Mouse (Mus musculus) embryonic fibroblast, embryonic 13.5 days (primary cell): ENCODE data around the gene Sh2b1. TPM values are rescaled to one million over a fixed set of nuclear protein-coding genes. Genes with fewer than 3 reads are reported as not detected.

Experiments used
- H3K27ac ChIP-seq: 2 replicates; pipeline ENCODE4 v1.5.1; 2012; ENCODE audit warnings: low read length, control low read depth, inconsistent platforms; ENCODE audit not compliant: insufficient read depth
- H3K4me1 ChIP-seq: 2 replicates; pipeline ENCODE4 v1.6.1; 2011; ENCODE audit warnings: low read length; ENCODE audit not compliant: control insufficient read depth, insufficient read depth
- H3K4me3 ChIP-seq: 2 replicates; pipeline ENCODE4 v1.5.1; 2011; ENCODE audit warnings: mild to moderate bottlenecking, control low read depth, low read length; ENCODE audit not compliant: insufficient read depth
- CTCF ChIP-seq: IDR thresholded peaks from 2 replicates; pipeline ENCODE4 v1.5.1; 2011; ENCODE audit warnings: mild to moderate bottlenecking, control low read depth, low read length, moderate library complexity, borderline replicate concordance; ENCODE audit not compliant: insufficient read depth
- POLR2A ChIP-seq: IDR thresholded peaks from 2 replicates; pipeline ENCODE4 v1.6.1; 2011; ENCODE audit warnings: low read depth, mild to moderate bottlenecking, control low read depth, low read length, moderate library complexity
- polyA plus RNA-seq: library from polyadenylated mRNA; stranded (reverse); fragments of >200 nt; gene quantifications from 2 replicates; pipeline ENCODE4 v1.2.4, GENCODE M21; 2011; ENCODE audit warnings: low read depth; ENCODE audit not compliant: missing spikeins, insufficient read length

The Sh2b1 gene
- polyA plus RNA-seq, 1 experiment, result 31.3 TPM

DNA sequence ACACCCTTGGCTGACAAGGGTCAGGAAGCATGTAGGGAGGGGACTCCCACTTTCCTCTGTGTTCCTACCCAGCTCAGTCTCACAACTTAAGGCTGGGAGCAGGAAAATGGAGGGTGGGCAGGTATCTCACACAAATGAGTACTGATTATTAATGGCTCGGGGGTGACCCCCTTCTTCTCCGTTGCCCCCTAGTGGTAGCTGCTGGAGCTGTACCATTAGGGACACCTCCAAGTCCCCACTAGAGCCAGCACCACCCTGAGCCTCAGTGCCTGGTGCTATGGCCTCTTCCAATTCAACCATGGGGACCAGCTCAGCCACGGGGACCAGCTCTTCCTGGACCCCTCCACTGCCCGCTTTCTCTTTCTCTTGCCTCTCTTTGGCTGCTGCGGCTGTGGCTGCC, 8.0 kb downstream of the Sh2b1 start:
- Histone ChIP-seq H3K4me1 (no peaks in the 10 kb centered on the region), H3K27ac (no peak overlapping the region), H3K4me3 (no peak overlapping the region)
- no peak for TF ChIP-seq POLR2A
- TF ChIP-seq CTCF, result peak; percentile 27; the same call in 1 of the 2 replicates

DNA sequence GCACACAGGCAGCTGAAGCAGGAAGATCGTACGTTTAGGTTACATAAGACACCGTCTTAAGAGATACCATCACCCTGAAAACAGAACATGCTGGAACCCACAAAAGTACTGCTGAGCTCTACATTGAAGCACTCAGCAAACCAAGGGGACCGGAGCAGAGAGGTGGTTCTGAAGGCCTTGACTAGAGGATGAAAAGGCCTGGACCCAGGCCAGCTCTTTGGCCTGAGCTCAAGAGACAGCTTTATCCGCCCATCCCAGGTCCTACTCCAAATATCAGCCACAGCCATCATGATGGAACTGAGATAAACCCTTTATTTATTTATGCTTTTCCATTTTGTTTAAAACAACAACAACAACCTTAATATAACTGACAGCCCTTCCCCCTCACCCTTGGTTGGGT, 8.5 kb downstream of the Sh2b1 start:
- TF ChIP-seq POLR2A (no peak), CTCF (no peak)
- Histone ChIP-seq H3K4me1 (no peaks in the 10 kb centered on the region), H3K4me3 (no peak overlapping the region), H3K27ac (no peak overlapping the region)

DNA sequence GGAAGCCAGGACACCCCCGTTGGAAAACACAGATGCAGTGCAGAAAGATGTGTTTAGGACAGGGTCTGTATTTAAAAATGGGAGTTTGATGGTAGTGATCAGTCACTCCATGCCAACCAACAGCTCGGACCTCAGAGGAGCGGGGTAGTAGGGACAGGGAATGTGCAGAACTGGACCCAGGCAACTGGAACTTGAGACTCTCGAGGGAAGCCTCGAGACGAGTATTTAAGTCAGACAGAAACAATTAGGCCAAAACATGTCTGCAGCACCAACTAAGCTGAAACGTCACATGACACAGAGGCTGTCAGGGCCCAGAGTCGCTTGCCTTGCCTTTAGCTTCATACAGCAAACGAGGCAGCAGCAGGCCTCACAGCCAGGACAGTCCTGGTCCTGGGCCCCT, 9.1 kb downstream of the Sh2b1 start:
- no peak overlapping the region for H3K27ac ChIP-seq
- no peak overlapping the region for H3K4me3 ChIP-seq
- no peaks in the 10 kb centered on the region for H3K4me1 ChIP-seq
- TF ChIP-seq CTCF (no peak), POLR2A (no peak)

DNA sequence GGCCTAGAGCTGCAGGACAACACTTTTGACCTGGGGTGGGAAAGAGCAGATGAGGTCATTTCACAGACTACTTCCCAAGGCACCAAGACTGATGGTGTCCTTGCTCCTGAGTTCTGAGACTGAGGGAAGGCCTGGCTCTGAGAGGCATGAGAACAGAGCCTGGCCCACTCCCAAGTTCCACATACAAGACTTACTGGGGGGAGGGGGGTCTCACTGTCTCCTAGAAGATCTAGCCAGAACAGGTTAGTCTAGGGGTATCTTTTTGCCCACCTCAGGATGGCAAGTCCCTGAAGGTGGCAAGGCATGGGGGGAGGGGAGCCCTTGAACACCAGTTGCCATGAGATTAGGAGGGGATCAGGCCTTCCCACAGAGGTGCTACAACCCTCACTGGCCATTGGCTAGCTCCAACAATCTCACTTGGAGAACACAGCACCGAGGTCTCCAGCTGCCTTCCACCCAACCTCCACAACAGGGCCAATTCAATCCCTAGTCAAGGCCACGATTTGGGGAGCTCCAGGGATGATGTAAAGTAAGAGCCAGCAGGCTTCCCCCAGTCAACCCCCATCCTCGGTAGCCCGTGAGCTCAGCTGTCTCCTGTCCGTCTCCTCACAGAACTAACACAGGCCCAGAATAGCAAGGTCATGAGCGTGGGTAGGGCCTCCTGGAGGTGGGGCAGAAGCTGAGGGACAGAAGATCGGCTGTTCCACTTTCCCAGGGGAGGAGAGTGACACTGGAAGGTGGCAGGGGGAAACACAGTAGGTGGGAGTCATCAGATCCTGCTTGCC, 9.8 kb downstream of the Sh2b1 start:
- TF ChIP-seq CTCF (no peak), POLR2A (no peak)
- H3K4me3 ChIP-seq, result no peak overlapping the region
- H3K4me1 ChIP-seq, result no peaks in the 10 kb centered on the region
- H3K27ac ChIP-seq, result no peak overlapping the region

DNA sequence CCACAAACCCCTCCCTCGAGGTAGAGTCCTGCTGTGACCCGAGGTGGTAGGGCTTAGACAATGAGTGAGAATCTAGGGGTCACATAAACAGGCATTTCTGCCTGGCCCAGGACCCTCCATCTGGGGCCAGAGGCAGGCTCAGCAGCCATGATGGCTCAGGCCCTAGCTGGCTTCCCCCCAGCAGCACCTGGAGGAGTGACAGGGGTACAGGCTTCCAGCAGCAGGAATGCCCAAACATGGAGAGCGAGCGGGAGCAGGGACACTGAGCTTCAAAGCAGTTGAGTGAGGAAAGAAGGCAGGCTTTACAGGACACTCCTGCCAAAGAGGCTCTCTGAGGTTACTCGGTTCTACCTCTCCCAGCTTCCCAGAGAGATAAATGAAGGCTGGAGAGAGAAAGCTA, 10.4 kb downstream of the Sh2b1 start:
- Histone ChIP-seq H3K27ac (no peak overlapping the region), H3K4me3 (no peak overlapping the region), H3K4me1 (no peaks in the 10 kb centered on the region)
- TF ChIP-seq POLR2A (no peak), CTCF (no peak)

DNA sequence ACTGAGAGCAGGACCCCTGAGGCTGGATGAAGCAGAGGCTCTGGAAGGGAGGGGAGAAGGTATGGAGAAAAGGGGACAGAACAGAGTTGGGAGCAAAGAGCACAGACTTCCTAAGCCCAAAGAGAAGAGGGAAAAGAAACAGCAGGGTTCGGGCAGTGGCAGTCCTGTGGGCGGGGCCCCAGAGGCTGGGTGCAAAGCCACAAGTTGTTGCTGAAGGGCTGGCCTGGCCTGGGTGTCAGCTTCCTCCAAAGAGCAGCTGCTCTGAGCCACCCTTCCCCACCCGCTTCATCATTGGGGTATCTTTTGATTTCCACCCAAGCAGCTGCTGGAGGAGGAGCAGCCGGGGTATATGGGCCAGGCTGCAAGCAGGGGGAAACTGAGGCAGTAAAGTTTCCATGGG, 11.1 kb downstream of the Sh2b1 start:
- Histone ChIP-seq H3K4me1 (no peaks in the 10 kb centered on the region), H3K4me3 (no peak overlapping the region), H3K27ac (no peak overlapping the region)
- TF ChIP-seq POLR2A, result no peak
- TF ChIP-seq CTCF, result no peak

DNA sequence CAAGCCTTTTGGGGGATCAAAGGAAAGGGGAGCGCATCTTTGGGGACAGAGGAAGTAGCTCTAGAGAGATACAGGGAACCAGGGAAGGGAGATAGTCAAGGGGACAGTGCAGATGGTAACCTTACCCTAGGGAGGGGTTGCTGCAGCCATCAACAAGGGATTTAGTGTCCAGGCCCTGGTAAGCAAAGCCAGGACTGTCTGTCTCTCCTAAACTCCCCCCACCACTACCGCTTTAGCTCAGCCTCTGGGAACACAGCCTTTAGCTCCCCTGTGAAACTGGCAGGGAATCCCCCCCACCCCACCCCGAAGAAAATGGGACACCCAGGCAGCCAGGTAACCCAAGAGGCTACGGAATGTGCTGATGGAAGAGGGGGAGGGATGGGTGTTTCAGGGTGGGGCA, 11.7 kb downstream of the Sh2b1 start:
- H3K4me1 ChIP-seq, result no peaks in the 10 kb centered on the region
- no peak for TF ChIP-seq POLR2A
- H3K4me3 ChIP-seq, result no peak overlapping the region
- H3K27ac ChIP-seq, result no peak overlapping the region

DNA sequence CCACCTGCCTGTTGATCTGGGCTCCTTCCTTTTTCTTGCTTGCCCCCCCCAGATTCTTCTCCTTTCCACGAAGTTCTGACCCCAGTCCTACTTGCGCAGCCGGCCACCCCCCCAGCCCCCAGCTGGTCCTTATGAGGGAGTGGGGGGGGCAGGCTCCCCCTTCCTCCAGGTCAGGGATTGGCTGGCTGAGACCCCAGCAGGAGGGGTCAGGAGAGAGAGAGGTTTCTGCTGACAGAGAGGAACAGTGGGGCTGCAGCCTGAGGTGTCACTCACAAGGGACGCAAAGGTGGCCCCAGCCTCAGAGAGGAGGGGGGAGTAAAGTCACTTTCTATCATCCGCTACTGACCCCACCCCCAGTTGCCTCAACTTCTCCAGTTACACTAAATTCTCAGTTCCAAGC, 12.2 kb downstream of the Sh2b1 start, which contains the start of gene Atp2a1:
TSS of gene Atp2a1 (minus strand) at position 105 of the 400 bp plus-strand sequence.
- Histone ChIP-seq H3K4me1 (no peaks in the 10 kb centered on the region), H3K27ac (no peak within 1 kb of the TSS), H3K4me3 (no peak within 1 kb of the TSS)
- TF ChIP-seq POLR2A (no peak), CTCF (no peak)

DNA sequence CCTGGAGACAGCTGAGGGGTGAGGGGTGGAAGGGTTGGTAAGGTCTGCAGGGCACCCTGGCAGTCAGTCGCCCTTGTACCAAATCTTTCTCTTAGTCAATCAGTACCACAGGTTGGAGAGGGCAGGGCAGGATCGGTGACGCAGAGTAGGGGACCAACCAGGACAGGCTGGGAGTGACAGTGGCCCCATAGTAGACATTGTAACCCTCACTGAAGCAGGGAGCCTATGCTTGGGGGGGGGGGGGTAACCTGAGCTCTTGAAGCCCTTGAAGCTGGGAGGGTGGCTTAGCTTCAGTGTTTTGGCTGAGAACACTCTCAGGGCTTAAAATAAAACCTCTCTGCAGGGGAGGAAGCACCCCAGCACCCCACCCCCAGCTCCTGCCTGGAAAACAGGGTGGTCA, 13.6 kb downstream of the Sh2b1 start:
- no peaks in the 10 kb centered on the region for H3K4me1 ChIP-seq
- H3K27ac ChIP-seq, result no peak overlapping the region
- H3K4me3 ChIP-seq, result no peak overlapping the region

DNA sequence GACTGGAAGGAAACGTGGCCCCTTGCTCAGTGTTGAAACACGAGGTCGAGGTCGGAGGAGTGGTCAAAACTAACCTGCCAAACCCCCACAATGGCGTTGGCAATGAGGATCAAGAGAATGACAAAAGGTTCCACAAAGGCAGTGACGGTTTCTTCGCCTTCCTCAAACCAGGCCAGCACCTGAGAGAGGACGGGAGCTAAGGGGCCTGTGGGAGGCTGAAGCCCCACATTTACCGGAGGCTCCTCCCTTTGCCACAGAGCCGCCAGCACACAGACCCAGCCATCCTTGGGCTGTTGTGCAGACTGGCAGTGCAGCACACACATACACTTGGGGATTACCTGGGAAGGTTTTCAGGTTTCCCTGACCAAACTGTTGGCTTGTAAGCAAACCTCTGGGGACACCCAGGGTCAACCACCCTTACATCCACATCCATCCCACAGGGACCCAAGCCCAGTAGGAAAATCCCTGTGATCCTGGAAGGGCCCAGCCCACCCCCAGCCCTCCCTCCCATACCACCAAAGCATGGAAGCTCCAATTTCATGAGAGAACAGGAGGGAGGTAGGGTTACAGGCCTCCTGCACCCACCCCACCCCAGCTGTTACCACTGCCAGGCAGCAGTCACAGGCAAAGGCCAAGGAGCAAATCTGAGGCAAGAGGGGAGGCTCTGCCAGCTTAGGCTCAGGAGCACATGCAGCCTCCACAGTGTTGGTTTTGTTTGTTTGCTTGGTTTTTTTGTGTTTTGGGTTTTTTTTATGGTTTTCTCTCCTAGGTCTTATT, 14.4 kb downstream of the Sh2b1 start:
- no peak overlapping the region for H3K27ac ChIP-seq
- TF ChIP-seq POLR2A (no peak), CTCF (no peak)
- no peak overlapping the region for H3K4me3 ChIP-seq
- no peaks in the 10 kb centered on the region for H3K4me1 ChIP-seq

More for the DNA sequence above, 13.6 kb downstream of the Sh2b1 start:
- TF ChIP-seq POLR2A (no peak), CTCF (no peak)
